In the genomic region with DNA sequence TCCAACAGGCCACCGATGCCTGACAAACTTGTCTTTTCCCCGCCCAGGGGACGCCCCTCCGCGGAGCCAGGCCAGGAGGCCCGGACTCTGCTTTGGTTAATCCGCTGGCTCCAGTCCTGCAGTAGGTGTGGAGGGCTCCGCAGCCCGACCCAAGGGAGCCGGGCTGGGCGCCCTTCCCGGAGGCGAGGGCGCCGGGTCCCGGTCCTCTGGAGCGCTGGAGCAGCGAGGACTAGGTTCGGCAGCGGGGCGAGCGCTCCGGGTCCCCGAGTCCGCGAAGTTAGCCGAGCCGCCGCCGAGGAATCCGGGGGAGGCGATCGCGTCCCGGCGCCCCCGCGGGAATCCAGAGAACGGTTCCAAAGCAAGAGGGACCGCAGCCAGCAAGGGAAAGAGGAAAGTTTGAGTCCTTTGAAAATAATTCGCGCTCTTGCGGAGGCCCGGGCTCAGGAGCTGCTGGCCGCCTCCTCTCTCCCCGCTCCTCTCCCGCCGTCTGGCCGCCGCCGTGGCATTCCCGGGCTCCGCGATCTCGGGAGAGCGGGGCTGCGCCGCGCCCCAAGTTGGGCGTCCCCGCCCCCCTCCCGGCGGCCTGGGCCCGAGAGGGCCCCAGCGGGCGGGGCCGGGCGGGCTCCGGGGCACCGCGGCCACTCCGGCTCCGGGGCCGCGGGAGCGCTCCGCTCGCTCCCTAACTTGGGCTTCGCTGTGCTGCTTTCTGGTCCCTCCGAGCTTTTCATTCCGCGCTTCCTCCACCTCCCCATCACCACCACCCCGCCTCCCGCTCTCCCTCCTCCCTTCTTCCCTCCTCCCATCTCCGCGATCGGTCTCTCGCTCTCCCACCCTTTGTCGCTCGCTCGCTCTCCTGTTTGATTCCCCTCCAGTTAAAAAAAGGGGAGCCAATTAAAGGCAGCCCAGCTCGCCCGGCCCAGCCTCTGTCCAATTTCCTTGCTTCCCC, we compare ENCODE assay signal across 8 mouse cellular contexts.
DNase-seq lines count a peak whose midpoint lies in the region; ATAC-seq and TF ChIP-seq lines count a peak whose summit lies in the region.

No protein-coding gene starts in this region.

- DNase-seq in layer of hippocampus, adult 11-12 months (ENCODE audit: low spot score) = peak; percentile 55
- DNase-seq in layer of hippocampus, adult 9-10 months (ENCODE audit: low spot score) = no peak
- DNase-seq in hindbrain, embryonic 10.5 days (ENCODE audit: low spot score) = peak; percentile 74
- peak; percentile 67 to 77 for DNase-seq in left cerebral cortex, postnatal 10 days (ENCODE audit: extremely low spot score in 1 of 2, low spot score in 2 of 2)
- peak; percentile 62 for DNase-seq in testis, postnatal 10 days (ENCODE audit: low spot score)

- under 1% methylated on average over 89 of the region's 93 CpGs for WGBS in bone marrow, adult 2 months
- under 1% methylated on average over 66 of the region's 93 CpGs for WGBS in forebrain, embryonic 12.5 days
- under 1% methylated on average over 93 of the region's 93 CpGs for WGBS in hindbrain, embryonic 10.5 days
- under 1% methylated on average over 87 of the region's 93 CpGs for WGBS in midbrain, embryonic 12.5 days

- H3K9me3 ChIP-seq in forebrain, embryonic 12.5 days = no peaks in the 10 kb centered on the region
- H3K9me3 ChIP-seq in hindbrain, embryonic 10.5 days = no peaks in the 10 kb centered on the region
- no peaks in the 10 kb centered on the region for H3K9me3 ChIP-seq in midbrain, embryonic 12.5 days

- peaks cover 59% of the 10 kb centered on the region for H3K27me3 ChIP-seq in forebrain, embryonic 12.5 days
- H3K27me3 ChIP-seq in hindbrain, embryonic 10.5 days (ENCODE audit: insufficient read depth, poor library complexity, severe bottlenecking) = peaks cover 91% of the 10 kb centered on the region
- peaks cover 76% of the 10 kb centered on the region for H3K27me3 ChIP-seq in midbrain, embryonic 12.5 days

- TF ChIP-seq CTCF in bone marrow, adult 2 months (IDR thresholded peaks at IDR 0.05; ENCODE audit: control insufficient read depth, insufficient read depth, low read length) = no peak

- intact Hi-C loops in left cerebral cortex, postnatal 10 days (cut with DNase I) = loop anchor here (10.0 kb wide), 3 partner anchors 253 to 567 kb away; no protein-coding TSS in a partner anchor

- H3K4me2 ChIP-seq in forebrain, embryonic 12.5 days = peak overlapping the region; percentile 97
- peak overlapping the region; percentile 95 for H3K4me2 ChIP-seq in midbrain, embryonic 12.5 days (replicated peaks)

- H3K4me1 ChIP-seq in bone marrow, adult 2 months (ENCODE audit: control insufficient read depth, insufficient read depth, low read length) = no peaks in the 10 kb centered on the region
- H3K4me1 ChIP-seq in forebrain, embryonic 12.5 days = peaks cover 56% of the 10 kb centered on the region
- peaks cover 72% of the 10 kb centered on the region for H3K4me1 ChIP-seq in hindbrain, embryonic 10.5 days (replicated peaks)
- peaks cover 53% of the 10 kb centered on the region for H3K4me1 ChIP-seq in midbrain, embryonic 12.5 days

- peak overlapping the region; percentile 7; the same call in 1 of the 2 replicates for H3K27ac ChIP-seq in bone marrow, adult 2 months (ENCODE audit: control insufficient read depth, insufficient read depth, low read depth, low read length, poor library complexity)
- peak overlapping the region; percentile 91 for H3K27ac ChIP-seq in forebrain, embryonic 12.5 days
- H3K27ac ChIP-seq in hindbrain, embryonic 10.5 days = peak overlapping the region; percentile 89
- peak overlapping the region; percentile 90 for H3K27ac ChIP-seq in midbrain, embryonic 12.5 days (replicated peaks)

- no peaks in the 10 kb centered on the region for H3K36me3 ChIP-seq in forebrain, embryonic 12.5 days (replicated peaks)
- H3K36me3 ChIP-seq in hindbrain, embryonic 10.5 days = no peaks in the 10 kb centered on the region
- no peaks in the 10 kb centered on the region for H3K36me3 ChIP-seq in midbrain, embryonic 12.5 days

- peak overlapping the region; percentile 81 for H3K9ac ChIP-seq in forebrain, embryonic 12.5 days
- peak overlapping the region; percentile 84 for H3K9ac ChIP-seq in midbrain, embryonic 12.5 days (replicated peaks)

- no peak overlapping the region for H3K4me3 ChIP-seq in bone marrow, adult 2 months (replicated peaks; ENCODE audit: control insufficient read depth, low read depth, low read length)
- peak overlapping the region; percentile 73 for H3K4me3 ChIP-seq in forebrain, embryonic 12.5 days (replicated peaks)
- peak overlapping the region; percentile 74 for H3K4me3 ChIP-seq in hindbrain, embryonic 10.5 days
- peak overlapping the region; percentile 74 for H3K4me3 ChIP-seq in midbrain, embryonic 12.5 days

- ATAC-seq in forebrain, embryonic 12.5 days (ENCODE audit: low FRiP score) = peak; percentile 57
- peak; percentile 45 for ATAC-seq in midbrain, embryonic 12.5 days (ENCODE audit: low FRiP score, low read depth)

- TF ChIP-seq POLR2A in bone marrow, adult 2 months (IDR thresholded peaks at IDR 0.05; ENCODE audit: borderline replicate concordance, control insufficient read depth, low read depth, low read length) = no peak

Comparison
In these comparisons a context has a peak if more than half of its experiments do, and no peak if none do; other contexts are left out.
1. H3K27ac ChIP-seq: peak in every context shown above with its lines; median percentile 91 in forebrain, embryonic 12.5 days; 90 in midbrain, embryonic 12.5 days; 89 in hindbrain, embryonic 10.5 days; 7 in bone marrow, adult 2 months.